Comparison of ENCODE assay signal across 23 mouse cellular contexts in the genomic region with DNA sequence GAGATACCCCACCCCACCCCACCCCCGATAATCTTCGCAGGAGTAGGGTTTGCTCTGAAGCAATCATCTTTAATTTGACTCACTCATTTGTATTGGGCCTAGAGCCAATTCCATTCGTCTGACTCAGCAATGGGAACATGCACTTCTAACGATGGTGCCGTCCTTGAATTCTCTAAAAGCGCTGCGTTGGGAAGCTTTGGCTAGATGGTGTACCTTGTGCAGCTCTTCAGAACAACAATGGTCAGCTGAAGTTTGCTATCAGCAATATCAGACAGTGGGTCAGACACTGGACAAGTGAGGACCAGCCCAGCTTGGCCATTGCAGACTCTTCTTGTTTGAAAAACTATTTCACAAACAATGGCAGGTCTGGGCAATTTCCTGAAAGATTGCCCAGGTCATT.
DNase-seq lines count a peak whose midpoint lies in the region; ATAC-seq lines count a peak whose summit lies in the region.
"Had no signal": no experiment of that assay in that cellular context is flagged by ENCODE, and none has a peak within 500 bp of the region (broad histone marks: within the 10 kb centered on the region; RNA-seq: fewer than 3 reads in every experiment).

No protein-coding gene starts in this region.

- H3K27ac ChIP-seq in forebrain, embryonic 14.5 days (ENCODE audit: low read depth, low read length): no peak overlapping the region
- no peak overlapping the region for H3K27ac ChIP-seq in forebrain, embryonic 13.5 days
- H3K27ac ChIP-seq: heart, adult 2 months; heart, embryonic 13.5 days; hindbrain, embryonic 13.5 days; left cerebral cortex, adult 2 months; limb, embryonic 10.5 days; midbrain, embryonic 10.5 days; neural tube, embryonic 15.5 days had no signal

- peak; percentile 6 for DNase-seq in forebrain, embryonic 14.5 days (ENCODE audit: low spot score)
- peak; percentile 56 for DNase-seq in Muller cell, postnatal 12 days (ENCODE audit: inconsistent ontology term)
- peak; percentile 42 for DNase-seq in adrenal gland, postnatal 10 days
- peak; percentile 55 for DNase-seq in urinary bladder, postnatal 14 days (ENCODE audit: low spot score)
- no peak for DNase-seq in lung, postnatal 10 days
- DNase-seq in heart, postnatal 25 days (ENCODE audit: low spot score): no peak
- DNase-seq: cerebellum, adult 8-10 months; gastrocnemius, postnatal 36 days; heart, adult 2 months; heart, postnatal 14 days; kidney, adult 11 months; layer of hippocampus, adult 9-11 months; liver had no signal

- no peak for ATAC-seq in forebrain, embryonic 14.5 days
- no peak for ATAC-seq in forebrain, embryonic 13.5 days
- ATAC-seq: lung, postnatal 0 days had no signal

- no peaks in the 10 kb centered on the region for H3K36me3 ChIP-seq in forebrain, embryonic 14.5 days (ENCODE audit: control insufficient read depth, insufficient read depth, low read length)
- no peaks in the 10 kb centered on the region for H3K36me3 ChIP-seq in forebrain, embryonic 13.5 days (ENCODE audit: poor library complexity, severe bottlenecking)
- H3K36me3 ChIP-seq: G1E; heart, embryonic 13.5 days; hindbrain, embryonic 13.5 days; limb, embryonic 10.5 days; midbrain, embryonic 10.5 days; neural tube, embryonic 15.5 days had no signal

- H3K9me3 ChIP-seq in forebrain, embryonic 14.5 days (replicated peaks; ENCODE audit: control insufficient read depth, low read length): no peaks in the 10 kb centered on the region
- H3K9me3 ChIP-seq in forebrain, embryonic 13.5 days (replicated peaks): no peaks in the 10 kb centered on the region
- H3K9me3 ChIP-seq: G1E; heart, embryonic 13.5 days; hindbrain, embryonic 13.5 days; limb, embryonic 10.5 days; midbrain, embryonic 10.5 days; neural tube, embryonic 15.5 days had no signal

- H3K27me3 ChIP-seq in forebrain, embryonic 14.5 days (replicated peaks; ENCODE audit: control insufficient read depth, insufficient read depth, low read length): no peaks in the 10 kb centered on the region
- no peaks in the 10 kb centered on the region for H3K27me3 ChIP-seq in forebrain, embryonic 13.5 days
- H3K27me3 ChIP-seq: CH12.LX; heart, embryonic 13.5 days; hindbrain, embryonic 13.5 days; neural tube, embryonic 15.5 days had no signal

- H3K9ac ChIP-seq in forebrain, embryonic 14.5 days (ENCODE audit: low read length): no peak overlapping the region
- H3K9ac ChIP-seq in forebrain, embryonic 13.5 days: no peak overlapping the region
- H3K9ac ChIP-seq: heart, embryonic 13.5 days; hindbrain, embryonic 13.5 days; neural tube, embryonic 15.5 days had no signal

- H3K4me2 ChIP-seq in forebrain, embryonic 14.5 days (ENCODE audit: low read length): no peak overlapping the region
- H3K4me2 ChIP-seq in forebrain, embryonic 13.5 days: no peak overlapping the region
- H3K4me2 ChIP-seq: heart, embryonic 13.5 days; hindbrain, embryonic 13.5 days; neural tube, embryonic 15.5 days had no signal

- H3K4me1 ChIP-seq in forebrain, embryonic 14.5 days (ENCODE audit: control insufficient read depth, insufficient read depth, low read length): no peaks in the 10 kb centered on the region
- H3K4me1 ChIP-seq in forebrain, embryonic 13.5 days: no peaks in the 10 kb centered on the region
- H3K4me1 ChIP-seq: heart, embryonic 13.5 days; hindbrain, embryonic 13.5 days; midbrain, embryonic 10.5 days; neural tube, embryonic 15.5 days had no signal

- intact Hi-C loops in heart, postnatal 25 days (cut with DNase I): no loop called here

- 66% methylated on average over 7 of the region's 7 CpGs for WGBS in forebrain, embryonic 14.5 days
- 68% methylated on average over 7 of the region's 7 CpGs for WGBS in forebrain, embryonic 13.5 days

- no peak overlapping the region for H3K4me3 ChIP-seq in forebrain, embryonic 14.5 days (ENCODE audit: low read depth, low read length)
- no peak overlapping the region for H3K4me3 ChIP-seq in forebrain, embryonic 13.5 days
- H3K4me3 ChIP-seq: heart, adult 2 months; heart, embryonic 13.5 days; hindbrain, embryonic 13.5 days; left cerebral cortex, adult 2 months; limb, embryonic 10.5 days; midbrain, embryonic 10.5 days; neural tube, embryonic 15.5 days had no signal

Comparison
In these comparisons a context has a peak if more than half of its experiments do, and no peak if none do; other contexts are left out.
1. DNase-seq: peak in forebrain, embryonic 14.5 days (single experiment), Muller cell, postnatal 12 days (single experiment), adrenal gland, postnatal 10 days (single experiment) and urinary bladder, postnatal 14 days (single experiment); none in lung, postnatal 10 days (single experiment) and heart, postnatal 25 days (single experiment).